Mouse (Mus musculus) heart, postnatal 0 days (tissue): Measurements from ENCODE around the gene Fxyd2.

Source experiments
- CTCF ChIP-seq: IDR thresholded peaks from 2 replicates; pipeline ENCODE4 v1.5.1; 2016; ENCODE audit warnings: antibody characterized with exemption, control low read depth, low read depth
- EP300 ChIP-seq: IDR thresholded peaks from 2 replicates; pipeline ENCODE4 v1.6.1; 2016; ENCODE audit warnings: antibody characterized with exemption, low read depth

GRCm38 (mm10) chr9:45439025-45439424, 39.6 kb downstream of the Fxyd2 start:
- TF ChIP-seq CTCF: no peak
- no peak for TF ChIP-seq EP300
